Mouse (Mus musculus) hindbrain, embryonic 10.5 days (tissue): Measurements from ENCODE around the gene Kank4. TPM values are rescaled to one million over a fixed set of nuclear protein-coding genes. Genes with fewer than 3 reads are reported as not detected.
A peak's percentile ranks its signal among the peaks of the same experiment; 100 is the strongest.

ENCODE experiments used
- DNase-seq: peaks from one replicate; pipeline ENCODE4 v3.0.0-alpha.2; 2017; ENCODE audit warnings: low spot score
- H3K27ac ChIP-seq: fragments of 300-500 bp; sonication (generic); 2 replicates; pipeline ENCODE4 v1.5.1; 2016; ENCODE audit warnings: mild to moderate bottlenecking, moderate library complexity
- H3K27me3 ChIP-seq: fragments of 300-500 bp; sonication (generic); 2 replicates; pipeline ENCODE4 v1.6.1; 2016; ENCODE audit warnings: mild to moderate bottlenecking; ENCODE audit not compliant: poor library complexity, insufficient read depth, severe bottlenecking
- H3K36me3 ChIP-seq: fragments of 300-500 bp; sonication (generic); 2 replicates; pipeline ENCODE4 v1.6.1; 2016; ENCODE audit warnings: mild to moderate bottlenecking, moderate library complexity
- H3K4me1 ChIP-seq: fragments of 300-500 bp; sonication (generic); replicated peaks from 2 replicates; pipeline ENCODE4 v1.6.1; 2016; ENCODE audit warnings: mild to moderate bottlenecking
- H3K4me3 ChIP-seq: fragments of 300-500 bp; sonication (generic); 2 replicates; pipeline ENCODE4 v1.5.1; 2016; ENCODE audit warnings: mild to moderate bottlenecking, moderate library complexity
- H3K9me3 ChIP-seq: fragments of 300-500 bp; sonication (generic); 2 replicates; pipeline ENCODE4 v1.6.1; 2016; ENCODE audit warnings: mild to moderate bottlenecking, moderate library complexity
- WGBS: fragments of 180-500 bp; shearing (Covaris S2); methylation state at CpG from one replicate; pipeline ENCODE4 v1.1.7; 2016; 5-methylcytosine and 5-hydroxymethylcytosine counted together
- polyA plus RNA-seq: library from polyadenylated mRNA; unstranded; fragments of >200 nt; fragmentation: Nextera tagmentation; extraction: Ambion mirVana; gene quantifications from 2 replicates; pipeline ENCODE4 v1.2.1, GENCODE M21; 2016

Gene Kank4
- polyA plus RNA-seq, 1 experiment from 2014 or later, result 1.1 TPM

- WGBS, result 83% methylated on average over 7 of the region's 7 CpGs
- no peak for DNase-seq
- H3K9me3 ChIP-seq, result no peaks in the 10 kb centered on the region
- H3K27me3 ChIP-seq, result peaks cover 5% of the 10 kb centered on the region
- H3K4me3 ChIP-seq, result peak overlapping the region; percentile 46
- H3K4me1 ChIP-seq, result peaks cover 35% of the 10 kb centered on the region
- H3K27ac ChIP-seq, result peak overlapping the region; percentile 73; the same call in 1 of the 2 replicates
- H3K36me3 ChIP-seq, result no peaks in the 10 kb centered on the region
Measured at GRCm38 (mm10) chr4:98789133-98789765, 28.1 kb downstream of the Kank4 start.

DNA sequence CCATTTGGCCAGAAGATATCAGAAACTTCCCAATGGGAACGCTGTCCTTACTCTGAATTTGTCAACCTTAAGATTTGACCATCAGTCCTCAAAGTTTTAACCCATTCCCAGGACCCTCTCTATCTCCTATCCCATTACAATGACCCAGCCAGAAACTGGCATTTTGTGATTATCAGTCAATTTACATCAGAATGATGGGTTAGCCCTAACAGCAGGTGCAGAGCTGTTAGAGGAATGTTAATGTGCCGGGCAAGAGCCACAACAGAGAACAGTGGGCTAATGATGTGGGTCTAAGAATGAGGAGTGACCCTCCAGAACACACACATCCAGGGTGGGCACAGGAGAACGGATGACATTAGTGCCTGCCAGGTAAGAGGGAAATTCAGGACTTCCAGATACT, 31.1 kb downstream of the Kank4 start:
- Histone ChIP-seq H3K9me3 (no peaks in the 10 kb centered on the region), H3K27me3 (peaks cover 5% of the 10 kb centered on the region), H3K36me3 (no peaks in the 10 kb centered on the region), H3K27ac (no peak overlapping the region), H3K4me3 (no peak overlapping the region), H3K4me1 (peaks cover 35% of the 10 kb centered on the region)
- WGBS, result 31% methylated on average over 3 of the region's 3 CpGs
- DNase-seq, result no peak

- no peaks in the 10 kb centered on the region for H3K9me3 ChIP-seq
- DNase-seq, result no peak
- H3K36me3 ChIP-seq, result no peaks in the 10 kb centered on the region
- peaks cover 3% of the 10 kb centered on the region for H3K27me3 ChIP-seq
- peaks cover 31% of the 10 kb centered on the region for H3K4me1 ChIP-seq
- H3K4me3 ChIP-seq, result no peak overlapping the region
- no peak overlapping the region for H3K27ac ChIP-seq
- WGBS, result 43% methylated on average over 8 of the region's 8 CpGs
Measured at GRCm38 (mm10) chr4:98785851-98786250, 31.5 kb downstream of the Kank4 start.

- peak overlapping the region; percentile 27 for H3K4me3 ChIP-seq
- peak overlapping the region; percentile 53 for H3K27ac ChIP-seq
- DNase-seq, result no peak
- 9% methylated on average over 16 of the region's 16 CpGs for WGBS
- H3K27me3 ChIP-seq, result peaks cover 28% of the 10 kb centered on the region
- peaks cover 20% of the 10 kb centered on the region for H3K4me1 ChIP-seq
- H3K36me3 ChIP-seq, result no peaks in the 10 kb centered on the region
- no peaks in the 10 kb centered on the region for H3K9me3 ChIP-seq
Measured at GRCm38 (mm10) chr4:98778219-98778618, 39.1 kb downstream of the Kank4 start.

- Histone ChIP-seq H3K4me3 (no peak overlapping the region), H3K27me3 (peaks cover 28% of the 10 kb centered on the region), H3K36me3 (no peaks in the 10 kb centered on the region), H3K4me1 (peaks cover 20% of the 10 kb centered on the region), H3K27ac (no peak overlapping the region), H3K9me3 (no peaks in the 10 kb centered on the region)
- WGBS, result 87% methylated on average over 6 of the region's 6 CpGs
- no peak for DNase-seq
Measured at GRCm38 (mm10) chr4:98777464-98777863, 39.9 kb downstream of the Kank4 start.

GRCm38 (mm10) chr4:98776721-98777427, 40.5 kb downstream of the Kank4 start:
- no peaks in the 10 kb centered on the region for H3K36me3 ChIP-seq
- H3K4me1 ChIP-seq, result peaks cover 20% of the 10 kb centered on the region
- H3K27me3 ChIP-seq, result peaks cover 28% of the 10 kb centered on the region
- no peaks in the 10 kb centered on the region for H3K9me3 ChIP-seq
- DNase-seq, result no peak
- no peak overlapping the region for H3K27ac ChIP-seq
- no peak overlapping the region for H3K4me3 ChIP-seq
- WGBS, result 75% methylated on average over 10 of the region's 10 CpGs

DNA sequence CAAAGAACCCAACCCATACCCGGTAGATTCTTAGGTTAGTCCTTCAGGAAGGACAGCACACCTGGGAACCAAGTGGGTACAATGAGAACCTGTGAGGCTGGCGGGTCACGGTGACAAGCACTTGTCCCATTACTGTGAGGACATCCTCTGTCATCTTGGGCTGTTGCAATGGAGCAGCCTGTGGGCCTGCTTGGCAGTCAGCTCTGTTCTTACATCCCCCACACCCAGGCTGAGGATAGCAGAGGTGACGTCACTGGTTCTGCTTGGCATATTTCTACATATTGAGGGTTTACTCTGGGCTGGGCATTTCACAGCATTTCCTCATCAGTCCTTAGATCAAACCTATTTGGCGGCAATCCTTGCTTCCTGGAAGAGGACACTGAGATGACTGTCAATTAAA, 43.6 kb downstream of the Kank4 start:
- Histone ChIP-seq H3K27me3 (peaks cover 16% of the 10 kb centered on the region), H3K36me3 (no peaks in the 10 kb centered on the region), H3K4me1 (peaks cover 10% of the 10 kb centered on the region), H3K9me3 (no peaks in the 10 kb centered on the region), H3K27ac (no peak overlapping the region), H3K4me3 (no peak overlapping the region)
- DNase-seq, result no peak
- WGBS, result 89% methylated on average over 5 of the region's 5 CpGs

DNA sequence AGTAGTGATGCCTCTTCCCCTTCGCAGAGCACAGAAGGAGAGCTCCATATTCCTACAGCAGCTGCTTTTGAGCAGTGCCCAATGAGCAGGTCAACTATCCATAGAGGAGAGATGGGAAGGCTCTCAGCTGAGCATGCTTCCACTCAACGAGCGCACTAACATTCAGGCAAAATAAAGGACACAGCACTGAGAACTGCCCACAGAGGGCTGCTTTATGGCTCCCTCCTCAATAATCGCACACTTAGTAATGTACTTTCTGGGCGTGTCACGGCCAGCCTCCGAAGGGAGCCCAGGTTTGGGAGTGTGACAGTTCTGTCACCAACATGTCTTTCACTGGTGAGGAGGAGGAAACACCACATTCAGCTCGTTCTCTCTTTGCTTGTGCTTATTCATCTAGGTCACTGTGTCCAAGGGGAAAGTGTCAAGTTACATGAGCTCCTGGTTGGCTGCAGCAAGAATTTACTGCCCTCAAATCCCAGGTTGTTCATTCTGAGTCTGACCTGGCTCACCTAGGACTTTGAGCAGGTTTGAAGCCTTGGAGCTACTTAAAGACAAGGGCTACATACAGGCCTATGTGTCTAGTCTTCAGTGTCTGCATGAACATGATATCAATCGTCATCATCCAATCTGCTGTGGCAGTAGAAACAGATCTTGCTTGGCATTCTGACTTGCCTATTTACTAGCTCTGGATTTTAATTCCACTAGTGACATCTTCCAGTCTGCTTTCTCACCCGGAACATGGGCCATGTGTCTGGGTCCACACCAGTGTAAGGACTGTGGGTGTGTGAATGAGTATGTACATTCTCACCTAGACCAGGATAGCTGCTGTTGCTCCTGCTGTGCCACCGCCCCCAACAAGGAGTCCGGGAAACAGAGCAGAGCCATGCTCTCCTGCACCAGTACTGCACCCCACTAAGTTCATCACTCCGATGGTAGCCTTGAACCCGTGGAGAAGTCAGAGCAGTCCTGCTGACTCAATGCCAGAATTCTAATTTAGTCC, 49.9 kb downstream of the Kank4 start:
- no peak for DNase-seq
- 80% methylated on average over 14 of the region's 14 CpGs for WGBS
- Histone ChIP-seq H3K4me1 (0 out of 2 replicates have a peak, but pooled peaks cover 10% of the 10 kb centered on the region), H3K9me3 (no peaks in the 10 kb centered on the region), H3K4me3 (no peak overlapping the region), H3K27ac (no peak overlapping the region), H3K36me3 (0 out of 2 replicates have a peak, but pooled peaks cover 4% of the 10 kb centered on the region), H3K27me3 (no peaks in the 10 kb centered on the region)

DNA sequence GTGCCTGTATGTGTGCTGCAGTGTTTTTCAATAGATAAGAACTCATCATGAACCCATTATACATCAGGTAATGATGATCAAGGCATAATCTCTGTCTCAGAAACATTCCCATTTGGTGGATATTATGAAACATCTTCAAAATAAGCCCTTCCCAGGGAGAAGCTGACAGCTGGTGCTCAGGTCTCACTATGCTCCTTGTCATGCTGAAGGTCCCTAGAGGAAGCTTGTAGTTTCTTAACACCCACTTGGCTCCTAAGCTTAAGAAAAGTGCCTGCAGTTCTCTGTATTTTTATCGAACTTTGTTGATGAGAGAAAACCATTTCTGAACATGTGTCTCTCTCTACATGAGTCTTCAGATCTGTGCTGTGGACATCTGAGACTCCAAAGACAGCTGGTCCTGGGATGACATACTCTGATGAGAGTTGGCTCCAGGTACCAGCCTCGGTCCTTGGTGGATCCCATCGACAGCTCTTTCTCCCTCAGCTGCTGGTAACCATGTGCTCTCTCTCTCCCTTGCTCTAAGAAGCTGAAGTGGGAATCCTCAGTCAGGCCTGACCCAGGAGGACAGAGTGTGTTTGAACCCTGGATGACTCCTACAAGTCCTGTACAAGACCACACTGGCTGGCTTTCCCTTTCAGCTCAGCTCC, 58.3 kb downstream of the Kank4 start:
- peaks cover 37% of the 10 kb centered on the region for H3K4me1 ChIP-seq
- 81% methylated on average over 3 of the region's 3 CpGs for WGBS
- DNase-seq, result no peak
- H3K4me3 ChIP-seq, result no peak overlapping the region
- no peaks in the 10 kb centered on the region for H3K9me3 ChIP-seq
- no peaks in the 10 kb centered on the region; the same call in 1 of the 2 replicates for H3K36me3 ChIP-seq
- H3K27me3 ChIP-seq, result no peaks in the 10 kb centered on the region
- H3K27ac ChIP-seq, result peak overlapping the region; percentile 78; the same call in 1 of the 2 replicates

DNA sequence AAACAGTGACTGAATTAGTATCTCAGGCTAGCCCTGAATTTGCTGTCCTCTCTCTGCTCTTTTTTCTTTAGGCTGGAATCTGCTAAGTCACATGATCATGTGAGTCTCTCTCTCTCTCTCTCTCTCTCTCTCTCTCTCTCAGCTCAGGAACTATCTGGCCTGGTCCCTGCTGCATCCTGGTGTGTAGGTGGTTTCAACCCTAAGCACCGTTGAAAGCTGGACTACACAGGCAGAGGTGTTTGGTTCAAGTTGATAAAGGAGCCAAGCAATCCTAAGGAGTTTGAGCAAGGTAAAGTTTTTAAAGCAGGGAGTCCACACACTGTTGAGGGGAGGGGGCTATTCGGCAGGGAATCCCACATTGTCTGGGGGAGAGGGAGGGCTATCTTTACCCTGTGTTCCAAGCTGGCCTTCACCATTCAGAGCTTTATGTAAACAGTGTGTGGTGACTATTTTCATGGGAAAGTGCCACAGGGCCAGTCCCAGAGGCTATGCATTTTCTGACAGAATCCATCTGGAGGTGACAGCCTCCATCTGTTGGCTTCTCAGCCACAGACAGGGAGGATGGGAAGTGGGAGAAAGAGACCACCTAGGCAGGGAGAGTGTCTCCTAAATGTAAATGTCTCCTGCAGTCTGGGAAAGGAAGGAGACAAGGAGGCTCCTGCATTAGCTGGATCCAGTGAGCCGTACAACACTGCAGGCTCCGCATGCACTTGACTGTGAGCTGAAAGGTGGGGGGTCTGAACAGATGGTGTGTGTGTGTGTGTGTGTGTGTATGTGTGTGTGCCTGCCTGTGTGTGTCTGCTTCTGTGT, 59.1 kb downstream of the Kank4 start:
- Histone ChIP-seq H3K27me3 (no peaks in the 10 kb centered on the region), H3K4me3 (no peak overlapping the region), H3K36me3 (no peaks in the 10 kb centered on the region; the same call in 1 of the 2 replicates), H3K4me1 (peaks cover 37% of the 10 kb centered on the region), H3K27ac (peak overlapping the region; percentile 78), H3K9me3 (no peaks in the 10 kb centered on the region)
- DNase-seq, result peak; percentile 16
- 62% methylated on average over 4 of the region's 4 CpGs for WGBS

GRCm38 (mm10) chr4:98756141-98756540, 61.2 kb downstream of the Kank4 start:
- H3K27ac ChIP-seq, result peak overlapping the region; percentile 70

More at GRCm38 (mm10) chr4:98756141-98756540, 61.2 kb downstream of the Kank4 start:
- peak; percentile 30 for DNase-seq
- 32% methylated on average over 11 of the region's 11 CpGs for WGBS
- Histone ChIP-seq H3K27me3 (no peaks in the 10 kb centered on the region), H3K4me1 (peaks cover 30% of the 10 kb centered on the region), H3K9me3 (no peaks in the 10 kb centered on the region), H3K36me3 (no peaks in the 10 kb centered on the region; the same call in 1 of the 2 replicates), H3K4me3 (no peak overlapping the region)
